Mouse (Mus musculus): Measurements from ENCODE around the gene Lgals4.

- TF ChIP-seq CTCF (IDR thresholded peaks at IDR 0.05; ENCODE audit: low read depth, low read length) (no peak), POLR2A (IDR thresholded peaks at IDR 0.05; ENCODE audit: insufficient read depth, low read length) (no peak), EP300 (IDR thresholded peaks at IDR 0.05; ENCODE audit: insufficient read depth, low read depth, low read length) (no peak)
Observed at GRCm38 (mm10) chr7:28801451-28801850, 32.2 kb upstream of the Lgals4 start.
